Mouse (Mus musculus) forebrain, embryonic 11.5 days (tissue): ENCODE data around the gene Abhd14b. TPM values are rescaled to one million over a fixed set of nuclear protein-coding genes. Genes with fewer than 3 reads are reported as not detected.
A peak's percentile ranks its signal among the peaks of the same experiment; 100 is the strongest.

Source experiments
- ATAC-seq: fragments of 200-750 bp; cut with Nextera tagmentation; replicated peaks from 2 replicates; pipeline ENCODE4 v1.8.0; 2017; ENCODE audit warnings: moderate TSS enrichment; ENCODE audit not compliant: low FRiP score
- DNase-seq: peaks from one replicate; pipeline ENCODE4 v3.0.0-alpha.2; 2017; ENCODE audit warnings: low spot score
- H3K27ac ChIP-seq: fragments of 300-500 bp; sonication (generic); 2 replicates; pipeline ENCODE4 v1.5.1; 2014; ENCODE audit warnings: low read depth, low read length
- H3K27me3 ChIP-seq: fragments of 300-500 bp; sonication (generic); 2 replicates; pipeline ENCODE4 v1.6.1; 2014; ENCODE audit warnings: mild to moderate bottlenecking, low read length, mixed read lengths; ENCODE audit not compliant: control insufficient read depth, insufficient read depth
- H3K36me3 ChIP-seq: fragments of 300-500 bp; sonication (generic); 2 replicates; pipeline ENCODE4 v1.6.1; 2014; ENCODE audit warnings: mild to moderate bottlenecking, low read length, moderate library complexity, mixed read lengths; ENCODE audit not compliant: control insufficient read depth, insufficient read depth
- H3K4me1 ChIP-seq: fragments of 300-500 bp; sonication (generic); replicated peaks from 2 replicates; pipeline ENCODE4 v1.6.1; 2014; ENCODE audit warnings: low read length, mixed read lengths; ENCODE audit not compliant: control insufficient read depth, insufficient read depth
- H3K4me2 ChIP-seq: fragments of 300-500 bp; sonication (generic); 2 replicates; pipeline ENCODE4 v1.6.1; 2014; ENCODE audit warnings: low read depth, mild to moderate bottlenecking, low read length, moderate library complexity, mixed read lengths; ENCODE audit not compliant: severe bottlenecking
- H3K4me3 ChIP-seq: fragments of 300-500 bp; sonication (generic); 2 replicates; pipeline ENCODE4 v1.5.1; 2014; ENCODE audit warnings: low read depth, low read length
- H3K9ac ChIP-seq: fragments of 300-500 bp; sonication (generic); 2 replicates; pipeline ENCODE4 v1.6.1; 2014; ENCODE audit warnings: low read length
- H3K9me3 ChIP-seq: fragments of 300-500 bp; sonication (generic); 2 replicates; pipeline ENCODE4 v1.6.1; 2016; ENCODE audit warnings: low read length, mixed read lengths; ENCODE audit not compliant: control insufficient read depth
- WGBS: fragments of 180-500 bp; shearing (Covaris S2); extraction: QIAGEN DNeasy Blood & Tissue Kit; methylation state at CpG from one replicate; pipeline ENCODE4 v1.1.7; 2014; 5-methylcytosine and 5-hydroxymethylcytosine counted together
- polyA plus RNA-seq: library from polyadenylated mRNA; unstranded; fragments of >200 nt; fragmentation: Nextera tagmentation; extraction: Ambion mirVana; gene quantifications from 2 replicates; pipeline ENCODE4 v1.2.1, GENCODE M21; 2014

The Abhd14b gene
- polyA plus RNA-seq, 1 experiment from 2014 or later: 4.7 TPM

GRCm38 (mm10) chr9:106442680-106443079 is 4.6 kb upstream of the Abhd14b start:
- no peak overlapping the region for H3K27ac ChIP-seq
- DNase-seq (peak; percentile 38), ATAC-seq (no peak)
- H3K9ac ChIP-seq: no peak overlapping the region
- 72% methylated on average over 5 of the region's 5 CpGs for WGBS
- H3K4me2 ChIP-seq: no peak overlapping the region
- H3K36me3 ChIP-seq: no peaks in the 10 kb centered on the region
- H3K27me3 ChIP-seq: no peaks in the 10 kb centered on the region
- no peaks in the 10 kb centered on the region for H3K9me3 ChIP-seq
- H3K4me1 ChIP-seq: peaks cover 6% of the 10 kb centered on the region; the same call in 1 of the 2 replicates
- H3K4me3 ChIP-seq: no peak overlapping the region

GRCm38 (mm10) chr9:106444836-106445235 is 2.4 kb upstream of the Abhd14b start:
- peaks cover 11% of the 10 kb centered on the region; the same call in 1 of the 2 replicates for H3K4me1 ChIP-seq
- no peak for ATAC-seq
- no peak overlapping the region for H3K4me2 ChIP-seq

GRCm38 (mm10) chr9:106447951-106448350 is 692 bp downstream of the Abhd14b start:
- Histone ChIP-seq H3K4me1 (peaks cover 25% of the 10 kb centered on the region), H3K9me3 (no peaks in the 10 kb centered on the region), H3K27me3 (no peaks in the 10 kb centered on the region), H3K4me2 (peak overlapping the region; percentile 61), H3K4me3 (peak overlapping the region; percentile 37; the same call in 1 of the 2 replicates), H3K27ac (no peak overlapping the region), H3K36me3 (no peaks in the 10 kb centered on the region), H3K9ac (no peak overlapping the region; the same call in 1 of the 2 replicates)
- DNase-seq: no peak
- no peak; the same call in 1 of the 2 replicates for ATAC-seq
- 40% methylated on average over 9 of the region's 9 CpGs for WGBS

More at GRCm38 (mm10) chr9:106444836-106445235, 2.4 kb upstream of the Abhd14b start:
- Histone ChIP-seq H3K27me3 (no peaks in the 10 kb centered on the region), H3K4me3 (no peak overlapping the region), H3K36me3 (no peaks in the 10 kb centered on the region), H3K27ac (no peak overlapping the region), H3K9ac (no peak overlapping the region), H3K9me3 (no peaks in the 10 kb centered on the region)
- 85% methylated on average over 4 of the region's 4 CpGs for WGBS
- DNase-seq: peak; percentile 41

GRCm38 (mm10) chr9:106448498-106449031 is 1.3 kb downstream of the Abhd14b start:
- Histone ChIP-seq H3K36me3 (no peaks in the 10 kb centered on the region), H3K9me3 (no peaks in the 10 kb centered on the region), H3K4me1 (peaks cover 27% of the 10 kb centered on the region), H3K4me2 (peak overlapping the region; percentile 61), H3K27ac (no peak overlapping the region), H3K9ac (peak overlapping the region; percentile 54), H3K27me3 (no peaks in the 10 kb centered on the region), H3K4me3 (peak overlapping the region; percentile 29)
- ATAC-seq: peak; percentile 33
- 2% methylated on average over 23 of the region's 23 CpGs for WGBS
- peak; percentile 77 for DNase-seq

- no peak for DNase-seq
- H3K4me3 ChIP-seq: no peak overlapping the region
- 92% methylated on average over 8 of the region's 8 CpGs for WGBS
- no peaks in the 10 kb centered on the region for H3K27me3 ChIP-seq
- H3K9ac ChIP-seq: no peak overlapping the region
- no peak for ATAC-seq
- no peaks in the 10 kb centered on the region for H3K36me3 ChIP-seq
- no peak overlapping the region for H3K27ac ChIP-seq
- H3K4me2 ChIP-seq: no peak overlapping the region
- H3K9me3 ChIP-seq: no peaks in the 10 kb centered on the region
- peaks cover 27% of the 10 kb centered on the region for H3K4me1 ChIP-seq
These were observed 2.7 kb downstream of the Abhd14b start for GRCm38 (mm10) chr9:106449947-106450346.

- Histone ChIP-seq H3K4me1 (peaks cover 31% of the 10 kb centered on the region), H3K9me3 (no peaks in the 10 kb centered on the region), H3K4me3 (no peak overlapping the region), H3K9ac (no peak overlapping the region), H3K27me3 (no peaks in the 10 kb centered on the region), H3K27ac (no peak overlapping the region), H3K4me2 (no peak overlapping the region), H3K36me3 (no peaks in the 10 kb centered on the region)
- no peak for DNase-seq
- 23% methylated on average over 9 of the region's 9 CpGs for WGBS
- ATAC-seq: no peak
These were observed 3.4 kb downstream of the Abhd14b start for GRCm38 (mm10) chr9:106450661-106451060.

- peaks cover 38% of the 10 kb centered on the region for H3K4me1 ChIP-seq
- 74% methylated on average over 11 of the region's 11 CpGs for WGBS
- H3K4me2 ChIP-seq: no peak overlapping the region
- no peaks in the 10 kb centered on the region for H3K36me3 ChIP-seq
- no peaks in the 10 kb centered on the region for H3K27me3 ChIP-seq
- H3K4me3 ChIP-seq: no peak overlapping the region
- H3K9ac ChIP-seq: no peak overlapping the region
- no peaks in the 10 kb centered on the region for H3K9me3 ChIP-seq
- no peak for DNase-seq
- no peak overlapping the region for H3K27ac ChIP-seq
- no peak for ATAC-seq
These were observed 4.0 kb downstream of the Abhd14b start for GRCm38 (mm10) chr9:106451298-106451697.

- peaks cover 41% of the 10 kb centered on the region for H3K4me1 ChIP-seq
- no peak for DNase-seq
- peak overlapping the region; percentile 73; the same call in 1 of the 2 replicates for H3K4me2 ChIP-seq
- WGBS: 58% methylated on average over 2 of the region's 2 CpGs
- peak overlapping the region; percentile 24; the same call in 1 of the 2 replicates for H3K9ac ChIP-seq
- no peak overlapping the region for H3K27ac ChIP-seq
- no peak for ATAC-seq
- H3K9me3 ChIP-seq: no peaks in the 10 kb centered on the region
- no peaks in the 10 kb centered on the region for H3K36me3 ChIP-seq
- H3K4me3 ChIP-seq: no peak overlapping the region; the same call in 1 of the 2 replicates
- no peaks in the 10 kb centered on the region for H3K27me3 ChIP-seq
These were observed 4.6 kb downstream of the Abhd14b start for GRCm38 (mm10) chr9:106451899-106452298.

- peak overlapping the region; percentile 73 for H3K4me2 ChIP-seq
- no peaks in the 10 kb centered on the region for H3K27me3 ChIP-seq
- peak overlapping the region; percentile 85 for H3K4me3 ChIP-seq
- peak overlapping the region; percentile 89 for H3K27ac ChIP-seq
- WGBS: 20% methylated on average over 6 of the region's 6 CpGs
- peaks cover 46% of the 10 kb centered on the region for H3K4me1 ChIP-seq
- ATAC-seq (no peak), DNase-seq (no peak)
- H3K9me3 ChIP-seq: no peaks in the 10 kb centered on the region
- peak overlapping the region; percentile 98 for H3K9ac ChIP-seq
- no peaks in the 10 kb centered on the region for H3K36me3 ChIP-seq
These were observed 5.1 kb downstream of the Abhd14b start for GRCm38 (mm10) chr9:106452351-106452750.
